Mouse (Mus musculus) layer of hippocampus, postnatal 10 days (tissue): ENCODE measurements at regions not wholly inside any gene's neighbourhood (a gene's known extent, or its start where the extent isn't known, plus 50 kb on each side); places are given as distances from the start of the nearest gene placed in this dataset.

Experiments used
- DNase-seq, 2 experiments: peaks; one replicate each; pipeline ENCODE4 v3.0.0; 2021; ENCODE audit warnings: low spot score in 2 of 2

- no peak for DNase-seq
Measured at GRCm38 (mm10) chr4:54704696-54705095, 240.2 kb upstream of the Zfp462 start.

DNA sequence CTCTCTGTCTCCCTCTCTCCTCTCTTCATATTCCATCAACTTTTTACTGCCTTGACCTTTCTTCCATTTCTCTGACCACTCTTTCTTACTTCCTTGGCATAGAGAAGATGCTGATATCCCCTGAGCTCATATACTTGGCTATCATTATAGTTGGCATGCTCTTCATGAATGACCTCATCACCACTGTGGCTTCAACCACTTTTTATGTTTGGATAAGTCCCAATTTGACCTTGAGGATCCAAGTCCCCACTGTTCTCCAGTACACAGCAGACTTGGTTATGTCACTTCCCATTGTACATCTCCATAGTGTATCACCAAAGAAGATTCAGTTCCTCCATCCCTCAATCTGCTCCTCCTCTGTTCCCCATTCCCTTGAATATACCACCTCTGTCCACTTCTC lies 235.1 kb upstream of the Zfp462 start:
- no peak for DNase-seq

GRCm38 (mm10) chr4:54712929-54713328 lies 231.9 kb upstream of the Zfp462 start:
- no peak for DNase-seq

DNA sequence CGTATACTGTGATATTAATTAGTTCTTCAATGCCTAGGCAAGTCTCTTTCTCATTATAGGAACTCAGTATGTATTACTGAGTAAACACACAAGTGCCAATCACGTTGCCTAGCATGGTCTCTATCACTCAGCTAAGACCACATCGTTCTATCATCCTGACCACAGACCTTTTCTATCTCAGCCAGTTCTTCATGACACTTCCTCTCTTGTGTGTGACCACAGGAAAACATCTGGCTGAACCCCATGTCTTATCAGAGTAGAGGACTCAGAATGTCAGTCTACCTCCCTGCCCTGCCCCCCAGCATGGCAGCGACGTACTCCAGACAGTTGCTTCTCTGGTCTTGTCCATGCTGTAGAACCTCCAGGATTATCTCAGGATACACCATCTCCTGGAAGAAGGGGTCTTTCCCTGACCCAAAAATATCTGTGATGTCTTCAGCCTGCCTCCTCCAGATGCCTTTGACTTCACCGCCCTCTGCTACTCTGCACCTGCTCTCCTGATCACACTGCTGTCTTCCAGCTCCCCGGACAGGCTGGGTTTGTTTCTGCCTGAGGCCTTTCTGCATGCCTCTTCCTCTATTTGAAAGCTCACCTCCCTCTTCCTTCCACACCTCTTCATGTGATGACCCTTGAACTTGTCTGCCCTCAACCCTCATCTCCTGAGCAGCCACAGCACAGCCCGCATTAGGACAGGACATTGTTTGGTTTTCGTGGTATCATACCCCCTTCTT lies 230.1 kb upstream of the Zfp462 start:
- no peak for DNase-seq

- DNase-seq: no peak
Measured at GRCm38 (mm10) chr4:54718083-54718482, 226.8 kb upstream of the Zfp462 start.

- DNase-seq: no peak
Measured at GRCm38 (mm10) chr4:54739001-54739400, 205.8 kb upstream of the Zfp462 start.

DNA sequence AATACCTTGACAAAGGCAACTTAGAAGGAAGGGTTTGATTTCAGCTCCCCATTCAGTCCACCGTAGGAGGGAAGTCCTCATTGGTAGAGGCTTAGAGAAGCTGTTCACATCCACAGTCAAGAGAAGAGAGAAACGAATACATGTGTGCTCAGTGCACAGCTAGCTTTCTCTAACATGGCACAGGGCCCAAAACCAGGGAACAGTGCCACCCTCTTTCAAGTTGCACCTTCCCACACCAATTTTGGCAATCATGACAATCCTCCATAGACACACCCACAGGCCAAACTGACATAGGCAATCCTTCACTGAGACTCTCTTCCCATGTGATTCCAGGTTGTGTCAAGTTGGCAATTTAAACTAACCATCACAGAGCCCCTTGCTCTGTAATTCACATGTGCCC lies 193.4 kb upstream of the Zfp462 start:
- DNase-seq: no peak

GRCm38 (mm10) chr4:54756441-54756840 lies 188.4 kb upstream of the Zfp462 start:
- no peak for DNase-seq

- peak; percentile 43 to 50 for DNase-seq
Measured at GRCm38 (mm10) chr4:54757715-54758500, 186.9 kb upstream of the Zfp462 start.

- no peak for DNase-seq
Measured at GRCm38 (mm10) chr4:54758501-54758829, 186.4 kb upstream of the Zfp462 start.

GRCm38 (mm10) chr4:54761257-54761656 lies 183.6 kb upstream of the Zfp462 start:
- DNase-seq: no peak

- DNase-seq: no peak
Measured at GRCm38 (mm10) chr4:54765045-54765444, 179.8 kb upstream of the Zfp462 start.

DNA sequence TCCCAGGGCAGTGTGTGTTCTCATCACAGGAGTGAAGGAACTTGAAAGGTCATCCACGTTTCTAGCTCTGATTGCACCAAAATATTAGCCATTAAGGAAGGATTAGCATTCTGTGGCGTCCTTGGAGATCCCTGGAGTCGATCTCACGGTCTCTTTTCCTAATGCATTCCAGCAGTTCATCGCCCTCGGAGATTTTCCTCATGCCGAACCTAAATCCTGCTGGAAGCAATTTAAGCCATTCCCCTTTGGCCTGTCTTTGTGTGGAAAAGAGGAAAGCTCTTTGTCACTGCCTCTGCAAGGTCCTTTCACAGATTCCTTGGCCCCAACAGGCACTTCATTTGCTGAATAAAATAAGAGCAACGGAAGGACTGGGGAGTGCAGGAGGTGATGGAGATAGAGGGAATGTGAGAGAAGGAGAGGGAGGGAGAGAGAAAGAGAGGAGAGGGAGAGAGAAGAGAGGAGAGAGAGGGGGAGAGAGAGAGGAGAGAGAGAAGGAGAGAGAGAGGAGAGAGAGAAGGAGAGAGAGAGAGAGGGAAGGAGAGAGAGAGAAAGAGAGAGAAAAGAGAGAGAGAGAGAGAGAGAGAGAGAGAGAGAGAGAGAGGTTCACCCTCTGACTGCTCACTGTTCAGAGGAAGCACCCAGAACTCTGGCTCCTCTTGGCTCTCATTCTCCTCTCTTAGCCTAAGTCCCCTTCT lies 177.2 kb upstream of the Zfp462 start:
- no peak for DNase-seq

GRCm38 (mm10) chr4:54768836-54769235 lies 176.0 kb upstream of the Zfp462 start:
- no peak for DNase-seq

GRCm38 (mm10) chr4:54774066-54774465 lies 170.8 kb upstream of the Zfp462 start:
- DNase-seq: peak; percentile 16 to 28

DNA sequence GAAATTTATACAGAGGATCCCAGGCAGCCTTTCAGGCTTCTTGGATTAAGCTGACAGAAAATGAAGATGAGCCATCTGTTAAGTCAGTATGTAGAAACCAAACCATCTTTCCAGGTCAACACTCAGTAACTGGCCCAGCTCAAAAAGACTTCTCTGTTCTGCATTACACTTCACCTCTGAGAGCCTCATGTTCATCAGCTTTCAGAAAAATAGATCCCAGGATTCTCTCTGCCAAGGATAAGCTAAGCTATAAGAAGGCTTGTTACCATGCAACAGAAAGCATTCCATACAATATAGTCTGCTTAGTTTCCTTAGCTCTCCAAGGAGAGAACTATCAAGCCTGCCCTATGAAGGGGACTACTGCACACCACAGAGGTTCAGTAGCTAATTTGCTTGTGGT lies 170.1 kb upstream of the Zfp462 start:
- no peak for DNase-seq

DNA sequence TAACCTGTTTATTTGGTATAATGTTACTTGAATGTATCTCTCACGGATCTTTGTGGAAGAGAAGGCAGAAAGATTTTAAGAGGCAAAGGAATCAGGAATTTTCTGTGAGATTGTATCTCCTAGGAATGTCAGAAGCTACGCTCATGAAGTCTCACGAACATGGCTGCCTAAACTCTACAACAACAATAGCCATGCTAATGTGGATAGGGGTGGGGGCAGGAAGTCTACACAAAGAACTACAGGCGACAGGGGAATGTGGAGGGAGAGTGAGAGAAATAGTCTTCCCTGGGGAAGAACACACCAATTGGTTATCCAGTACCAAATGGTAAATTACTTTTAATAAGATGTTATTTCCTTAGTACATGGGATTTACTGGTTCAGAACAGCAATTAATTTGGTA lies 164.3 kb upstream of the Zfp462 start:
- DNase-seq: no peak

DNA sequence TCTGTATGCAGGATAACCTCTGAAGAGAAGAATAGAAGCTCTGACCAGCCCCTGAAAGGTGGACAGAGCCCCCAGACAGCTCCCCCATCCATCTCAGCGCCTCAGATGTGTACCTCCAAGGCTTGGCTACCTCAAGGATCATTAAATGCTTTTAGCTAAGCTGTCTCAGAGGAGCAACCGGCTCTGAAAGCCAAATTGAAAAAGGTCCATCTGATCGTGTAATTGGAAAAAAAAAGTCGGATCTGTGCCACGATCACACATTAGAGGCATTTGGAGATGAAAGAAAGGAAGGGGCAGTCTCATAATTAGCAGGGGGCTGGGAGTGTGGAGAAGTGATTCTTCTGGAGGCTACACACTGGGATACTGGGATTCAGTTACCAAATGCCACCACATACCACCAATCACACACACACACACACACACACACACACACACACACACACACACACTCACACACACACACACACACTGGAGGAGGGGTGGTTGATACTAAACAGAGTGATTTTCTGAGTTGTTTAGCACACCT lies 153.6 kb upstream of the Zfp462 start:
- DNase-seq: peak; percentile 6 to 16

DNA sequence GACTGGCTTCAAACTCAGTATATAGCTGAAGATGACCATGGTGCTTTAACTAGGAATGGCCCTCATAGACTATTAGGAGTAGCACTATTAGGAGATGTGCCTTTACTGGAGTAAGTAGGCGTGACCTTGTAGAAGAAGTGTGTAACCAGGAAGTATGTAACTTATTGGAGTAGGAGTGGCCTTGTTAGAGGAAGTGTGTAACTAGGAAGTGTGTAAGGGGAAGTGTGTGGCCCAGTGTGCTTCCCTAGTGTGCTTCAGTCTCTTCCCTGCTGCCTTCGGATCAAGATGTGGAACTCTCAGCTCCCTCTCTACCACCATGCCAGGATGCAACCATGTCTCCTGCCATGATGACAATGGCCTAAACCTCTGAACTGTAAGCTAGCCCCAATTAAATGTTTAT lies 151.0 kb upstream of the Zfp462 start:
- no peak for DNase-seq

DNA sequence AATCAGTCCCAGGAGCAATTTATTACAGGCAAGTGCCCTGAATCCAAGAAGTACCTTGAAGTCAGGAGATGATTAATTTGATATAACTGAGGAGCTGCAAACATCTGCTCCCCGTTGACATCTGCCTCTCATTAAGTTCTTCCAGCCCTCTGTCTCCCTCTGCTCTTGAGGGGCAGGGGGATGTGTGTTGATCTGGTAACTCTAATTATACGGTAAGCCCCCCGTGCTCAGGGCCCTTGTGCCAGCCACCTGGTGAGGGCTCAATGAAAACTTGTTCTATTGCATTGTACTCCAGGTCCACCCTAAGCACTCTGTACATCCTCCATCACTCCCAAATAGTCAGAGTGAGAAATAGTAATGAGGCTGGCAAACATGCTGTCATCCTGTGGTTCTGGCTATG lies 149.6 kb upstream of the Zfp462 start:
- no peak for DNase-seq

- DNase-seq: no peak
Measured at GRCm38 (mm10) chr4:54798523-54798922, 146.3 kb upstream of the Zfp462 start.

GRCm38 (mm10) chr4:54811163-54811562 lies 133.7 kb upstream of the Zfp462 start:
- no peak for DNase-seq
